Mouse (Mus musculus): Measurements from ENCODE around the gene Serping1. TPM values are rescaled to one million over a fixed set of nuclear protein-coding genes. Genes with fewer than 3 reads are reported as not detected.
"Not testable (repeated sequence)": the region's sequence is repeated elsewhere in the genome, so short reads cannot be mapped to it uniquely, and the experiment has no call there.

Gene Serping1
- polyA plus RNA-seq, 1 experiment: 93.7 TPM

GRCm38 (mm10) chr2:84810886-84811577 is 35.8 kb upstream of the Serping1 start:
- Histone ChIP-seq H3K4me3 (ENCODE audit: control insufficient read depth, insufficient read depth, low read length) (peak overlapping the region; percentile 45), H3K4me1 (replicated peaks; ENCODE audit: control insufficient read depth, insufficient read depth, low read length) (peaks cover 7% of the 10 kb centered on the region), H3K27ac (ENCODE audit: control insufficient read depth, insufficient read depth, low read length) (no peak overlapping the region), H3K27me3 (ENCODE audit: control insufficient read depth, insufficient read depth, low read length) (no peaks in the 10 kb centered on the region), H3K36me3 (ENCODE audit: control insufficient read depth, insufficient read depth, low read length) (no peaks in the 10 kb centered on the region)
- peak; percentile 84 for DNase-seq
- 46% methylated on average over 26 of the region's 26 CpGs for WGBS
- peak; percentile 52; the same call in 1 of the 2 replicates for TF ChIP-seq CTCF (IDR thresholded peaks at IDR 0.05; ENCODE audit: borderline replicate concordance, control insufficient read depth, extremely low read depth, insufficient read depth, low read length, poor library complexity)
- TF ChIP-seq POLR2A (IDR thresholded peaks at IDR 0.05; ENCODE audit: control insufficient read depth, extremely low read depth, insufficient read depth, low read length, poor library complexity): no peak

GRCm38 (mm10) chr2:84810526-84810885 is 35.3 kb upstream of the Serping1 start:
- Histone ChIP-seq H3K4me3 (ENCODE audit: control insufficient read depth, insufficient read depth, low read length) (no peak overlapping the region), H3K27me3 (ENCODE audit: control insufficient read depth, insufficient read depth, low read length) (no peaks in the 10 kb centered on the region), H3K36me3 (ENCODE audit: control insufficient read depth, insufficient read depth, low read length) (no peaks in the 10 kb centered on the region), H3K4me1 (replicated peaks; ENCODE audit: control insufficient read depth, insufficient read depth, low read length) (peaks cover 7% of the 10 kb centered on the region), H3K27ac (ENCODE audit: control insufficient read depth, insufficient read depth, low read length) (no peak overlapping the region)
- TF ChIP-seq CTCF (IDR thresholded peaks at IDR 0.05; ENCODE audit: borderline replicate concordance, control insufficient read depth, extremely low read depth, insufficient read depth, low read length, poor library complexity) (no peak), POLR2A (IDR thresholded peaks at IDR 0.05; ENCODE audit: control insufficient read depth, extremely low read depth, insufficient read depth, low read length, poor library complexity) (no peak)
- WGBS: 96% methylated on average over 6 of the region's 6 CpGs
- DNase-seq: no peak

- Histone ChIP-seq H3K4me1 (replicated peaks; ENCODE audit: control insufficient read depth, insufficient read depth, low read length) (peaks cover 7% of the 10 kb centered on the region), H3K4me3 (ENCODE audit: control insufficient read depth, insufficient read depth, low read length) (no peak overlapping the region), H3K27ac (ENCODE audit: control insufficient read depth, insufficient read depth, low read length) (no peak overlapping the region), H3K36me3 (ENCODE audit: control insufficient read depth, insufficient read depth, low read length) (no peaks in the 10 kb centered on the region), H3K27me3 (ENCODE audit: control insufficient read depth, insufficient read depth, low read length) (no peaks in the 10 kb centered on the region)
- no peak for TF ChIP-seq CTCF (IDR thresholded peaks at IDR 0.05; ENCODE audit: borderline replicate concordance, control insufficient read depth, extremely low read depth, insufficient read depth, low read length, poor library complexity)
- TF ChIP-seq POLR2A (IDR thresholded peaks at IDR 0.05; ENCODE audit: control insufficient read depth, extremely low read depth, insufficient read depth, low read length, poor library complexity): no peak
- DNase-seq: no peak
Observed at GRCm38 (mm10) chr2:84809330-84809729, 34.1 kb upstream of the Serping1 start.

GRCm38 (mm10) chr2:84806546-84806945 is 31.3 kb upstream of the Serping1 start:
- H3K4me3 ChIP-seq (ENCODE audit: control insufficient read depth, insufficient read depth, low read length): no peak overlapping the region
- no peaks in the 10 kb centered on the region for H3K36me3 ChIP-seq (ENCODE audit: control insufficient read depth, insufficient read depth, low read length)
- no peak overlapping the region for H3K27ac ChIP-seq (ENCODE audit: control insufficient read depth, insufficient read depth, low read length)
- TF ChIP-seq CTCF (IDR thresholded peaks at IDR 0.05; ENCODE audit: borderline replicate concordance, control insufficient read depth, extremely low read depth, insufficient read depth, low read length, poor library complexity) (no peak), POLR2A (IDR thresholded peaks at IDR 0.05; ENCODE audit: control insufficient read depth, extremely low read depth, insufficient read depth, low read length, poor library complexity) (no peak)
- WGBS: 96% methylated on average over 5 of the region's 5 CpGs
- H3K27me3 ChIP-seq (ENCODE audit: control insufficient read depth, insufficient read depth, low read length): no peaks in the 10 kb centered on the region
- peaks cover 7% of the 10 kb centered on the region for H3K4me1 ChIP-seq (replicated peaks; ENCODE audit: control insufficient read depth, insufficient read depth, low read length)
- DNase-seq: no peak

- Histone ChIP-seq H3K4me1 (replicated peaks; ENCODE audit: control insufficient read depth, insufficient read depth, low read length) (peaks cover under 1% of the 10 kb centered on the region; the same call in 1 of the 2 replicates), H3K27me3 (ENCODE audit: control insufficient read depth, insufficient read depth, low read length) (no peaks in the 10 kb centered on the region), H3K27ac (ENCODE audit: control insufficient read depth, insufficient read depth, low read length) (no peak overlapping the region), H3K4me3 (ENCODE audit: control insufficient read depth, insufficient read depth, low read length) (no peak overlapping the region), H3K36me3 (ENCODE audit: control insufficient read depth, insufficient read depth, low read length) (no peaks in the 10 kb centered on the region)
- no peak for DNase-seq
- 96% methylated on average over 7 of the region's 7 CpGs for WGBS
- TF ChIP-seq CTCF (IDR thresholded peaks at IDR 0.05; ENCODE audit: borderline replicate concordance, control insufficient read depth, extremely low read depth, insufficient read depth, low read length, poor library complexity) (no peak), POLR2A (IDR thresholded peaks at IDR 0.05; ENCODE audit: control insufficient read depth, extremely low read depth, insufficient read depth, low read length, poor library complexity) (no peak)
Observed at GRCm38 (mm10) chr2:84803963-84804362, 28.7 kb upstream of the Serping1 start.

GRCm38 (mm10) chr2:84801223-84801622 is 26.0 kb upstream of the Serping1 start:
- not testable (repeated sequence) for H3K4me1 ChIP-seq (replicated peaks; ENCODE audit: control insufficient read depth, insufficient read depth, low read length); H3K36me3 ChIP-seq (ENCODE audit: control insufficient read depth, insufficient read depth, low read length); DNase-seq; H3K27ac ChIP-seq (ENCODE audit: control insufficient read depth, insufficient read depth, low read length); H3K27me3 ChIP-seq (ENCODE audit: control insufficient read depth, insufficient read depth, low read length); H3K4me3 ChIP-seq (ENCODE audit: control insufficient read depth, insufficient read depth, low read length)
- 98% methylated on average over 5 of the region's 5 CpGs for WGBS

- H3K27me3 ChIP-seq (ENCODE audit: control insufficient read depth, insufficient read depth, low read length): no peaks in the 10 kb centered on the region
- WGBS: 53% methylated on average over 4 of the region's 4 CpGs
- TF ChIP-seq CTCF (IDR thresholded peaks at IDR 0.05; ENCODE audit: borderline replicate concordance, control insufficient read depth, extremely low read depth, insufficient read depth, low read length, poor library complexity) (no peak), POLR2A (IDR thresholded peaks at IDR 0.05; ENCODE audit: control insufficient read depth, extremely low read depth, insufficient read depth, low read length, poor library complexity) (no peak)
- peaks cover 10% of the 10 kb centered on the region for H3K4me1 ChIP-seq (replicated peaks; ENCODE audit: control insufficient read depth, insufficient read depth, low read length)
- no peaks in the 10 kb centered on the region for H3K36me3 ChIP-seq (ENCODE audit: control insufficient read depth, insufficient read depth, low read length)
- no peak overlapping the region for H3K27ac ChIP-seq (ENCODE audit: control insufficient read depth, insufficient read depth, low read length)
- no peak for DNase-seq
- H3K4me3 ChIP-seq (ENCODE audit: control insufficient read depth, insufficient read depth, low read length): no peak overlapping the region
Observed at GRCm38 (mm10) chr2:84800304-84800703, 25.1 kb upstream of the Serping1 start.

Data from thymus, adult 2 months (tissue).